Mouse (Mus musculus) neural tube, embryonic 11.5 days (tissue): ENCODE results near the gene Pex11a. TPM values are rescaled to one million over a fixed set of nuclear protein-coding genes. Genes with fewer than 3 reads are reported as not detected.

Source experiments
- ATAC-seq: fragments of 200-750 bp; cut with Nextera tagmentation; 2 replicates; pipeline ENCODE4 v1.8.0; 2017; ENCODE audit warnings: moderate number of reproducible peaks, mild to moderate bottlenecking, moderate TSS enrichment, moderate library complexity; ENCODE audit not compliant: insufficient read depth, low FRiP score, low TSS enrichment
- DNase-seq: peaks from one replicate; pipeline ENCODE4 v3.0.0-alpha.2; 2015; ENCODE audit warnings: low spot score
- H3K27ac ChIP-seq: fragments of 300-500 bp; sonication (generic); 2 replicates; pipeline ENCODE4 v1.5.1; 2014; ENCODE audit warnings: low read depth, mild to moderate bottlenecking, low read length
- H3K27me3 ChIP-seq: fragments of 300-500 bp; sonication (generic); 2 replicates; pipeline ENCODE4 v1.6.1; 2014; ENCODE audit warnings: mild to moderate bottlenecking, low read length, mixed read lengths; ENCODE audit not compliant: control insufficient read depth, insufficient read depth
- H3K36me3 ChIP-seq: fragments of 300-500 bp; sonication (generic); 2 replicates; pipeline ENCODE4 v1.6.1; 2014; ENCODE audit warnings: mild to moderate bottlenecking, low read length, moderate library complexity, mixed read lengths; ENCODE audit not compliant: control insufficient read depth, insufficient read depth
- H3K4me1 ChIP-seq: fragments of 300-500 bp; sonication (generic); 2 replicates; pipeline ENCODE4 v1.6.1; 2014; ENCODE audit warnings: low read length, mixed read lengths; ENCODE audit not compliant: control insufficient read depth, insufficient read depth
- H3K4me2 ChIP-seq: fragments of 300-500 bp; sonication (generic); 2 replicates; pipeline ENCODE4 v1.6.1; 2014; ENCODE audit warnings: low read depth, mild to moderate bottlenecking, moderate library complexity
- H3K4me3 ChIP-seq: fragments of 300-500 bp; sonication (generic); 2 replicates; pipeline ENCODE4 v1.5.1; 2014; ENCODE audit warnings: low read depth, low read length
- H3K9ac ChIP-seq: fragments of 300-500 bp; sonication (generic); 2 replicates; pipeline ENCODE4 v1.6.1; 2014; ENCODE audit warnings: mild to moderate bottlenecking, low read length
- H3K9me3 ChIP-seq: fragments of 300-500 bp; sonication (generic); 2 replicates; pipeline ENCODE4 v1.6.1; 2016; ENCODE audit warnings: low read length; ENCODE audit not compliant: control insufficient read depth
- WGBS: fragments of 180-500 bp; shearing (Covaris S2); extraction: QIAGEN DNeasy Blood & Tissue Kit; methylation state at CpG from one replicate; pipeline ENCODE4 v1.1.7; 2014; 5-methylcytosine and 5-hydroxymethylcytosine counted together
- polyA plus RNA-seq: library from polyadenylated mRNA; unstranded; fragments of >200 nt; fragmentation: Nextera tagmentation; extraction: Ambion mirVana; gene quantifications from 2 replicates; pipeline ENCODE4 v1.2.1, GENCODE M21; 2014

The Pex11a gene
- polyA plus RNA-seq, 1 experiment from 2014 or later = 9.9 TPM

- 87% methylated on average over 3 of the region's 3 CpGs for WGBS
- DNase-seq (no peak), ATAC-seq (no peak)
- Histone ChIP-seq H3K4me2 (no peak overlapping the region), H3K27ac (no peak overlapping the region), H3K4me3 (no peak overlapping the region), H3K36me3 (no peaks in the 10 kb centered on the region), H3K9me3 (no peaks in the 10 kb centered on the region), H3K27me3 (no peaks in the 10 kb centered on the region), H3K9ac (no peak overlapping the region), H3K4me1 (no peaks in the 10 kb centered on the region)
These were observed 26.7 kb upstream of the Pex11a start for GRCm38 (mm10) chr7:79769664-79770063.

- Histone ChIP-seq H3K9ac (no peak overlapping the region), H3K4me3 (no peak overlapping the region), H3K27ac (no peak overlapping the region), H3K4me1 (no peaks in the 10 kb centered on the region), H3K9me3 (no peaks in the 10 kb centered on the region), H3K4me2 (no peak overlapping the region), H3K36me3 (no peaks in the 10 kb centered on the region), H3K27me3 (no peaks in the 10 kb centered on the region)
- DNase-seq (no peak), ATAC-seq (no peak)
- 58% methylated on average over 1 of the region's 1 CpGs for WGBS
These were observed 23.1 kb upstream of the Pex11a start for GRCm38 (mm10) chr7:79765991-79766390.

GRCm38 (mm10) chr7:79762106-79762505 lies 19.2 kb upstream of the Pex11a start:
- WGBS = 85% methylated on average over 8 of the region's 8 CpGs

GRCm38 (mm10) chr7:79761124-79761876 lies 18.4 kb upstream of the Pex11a start:
- H3K4me1 ChIP-seq = no peaks in the 10 kb centered on the region
- 83% methylated on average over 5 of the region's 5 CpGs for WGBS
- H3K9ac ChIP-seq = no peak overlapping the region
- no peak for ATAC-seq
- DNase-seq = no peak
- no peak overlapping the region for H3K4me2 ChIP-seq
- no peaks in the 10 kb centered on the region for H3K27me3 ChIP-seq
- H3K27ac ChIP-seq = no peak overlapping the region
- H3K4me3 ChIP-seq = no peak overlapping the region
- no peaks in the 10 kb centered on the region for H3K9me3 ChIP-seq
- no peaks in the 10 kb centered on the region for H3K36me3 ChIP-seq

More at GRCm38 (mm10) chr7:79762106-79762505, 19.2 kb upstream of the Pex11a start:
- Histone ChIP-seq H3K36me3 (no peaks in the 10 kb centered on the region), H3K27me3 (no peaks in the 10 kb centered on the region), H3K27ac (no peak overlapping the region), H3K4me1 (no peaks in the 10 kb centered on the region), H3K4me2 (no peak overlapping the region), H3K9me3 (no peaks in the 10 kb centered on the region), H3K4me3 (no peak overlapping the region), H3K9ac (no peak overlapping the region)
- no peak for DNase-seq
- no peak for ATAC-seq

GRCm38 (mm10) chr7:79759766-79760165 lies 16.8 kb upstream of the Pex11a start:
- Histone ChIP-seq H3K9ac (no peak overlapping the region), H3K9me3 (no peaks in the 10 kb centered on the region), H3K4me3 (no peak overlapping the region), H3K27me3 (no peaks in the 10 kb centered on the region), H3K27ac (no peak overlapping the region), H3K4me2 (no peak overlapping the region), H3K4me1 (no peaks in the 10 kb centered on the region), H3K36me3 (no peaks in the 10 kb centered on the region)
- no peak for DNase-seq
- no peak for ATAC-seq

- Histone ChIP-seq H3K27me3 (no peaks in the 10 kb centered on the region), H3K36me3 (no peaks in the 10 kb centered on the region), H3K9ac (no peak overlapping the region), H3K4me1 (no peaks in the 10 kb centered on the region), H3K27ac (no peak overlapping the region), H3K4me2 (no peak overlapping the region), H3K9me3 (no peaks in the 10 kb centered on the region), H3K4me3 (no peak overlapping the region)
- DNase-seq = no peak
- WGBS = 79% methylated on average over 6 of the region's 6 CpGs
- ATAC-seq = no peak
These were observed 15.2 kb upstream of the Pex11a start for GRCm38 (mm10) chr7:79758176-79758575.

- no peak overlapping the region for H3K4me2 ChIP-seq
- H3K4me3 ChIP-seq = no peak overlapping the region
- H3K9ac ChIP-seq = no peak overlapping the region
- no peaks in the 10 kb centered on the region for H3K4me1 ChIP-seq
- no peak overlapping the region for H3K27ac ChIP-seq
- no peaks in the 10 kb centered on the region for H3K9me3 ChIP-seq
- ATAC-seq = no peak
- WGBS = 61% methylated on average over 2 of the region's 2 CpGs
- DNase-seq = no peak
- no peaks in the 10 kb centered on the region for H3K36me3 ChIP-seq
- H3K27me3 ChIP-seq = no peaks in the 10 kb centered on the region
These were observed 13.4 kb upstream of the Pex11a start for GRCm38 (mm10) chr7:79756334-79756733.

GRCm38 (mm10) chr7:79749511-79749910 lies 6.6 kb upstream of the Pex11a start:
- Histone ChIP-seq H3K36me3 (no peaks in the 10 kb centered on the region), H3K4me1 (no peaks in the 10 kb centered on the region), H3K9me3 (no peaks in the 10 kb centered on the region), H3K27me3 (no peaks in the 10 kb centered on the region), H3K9ac (no peak overlapping the region), H3K27ac (no peak overlapping the region), H3K4me2 (no peak overlapping the region), H3K4me3 (no peak overlapping the region)
- DNase-seq = no peak
- 88% methylated on average over 6 of the region's 6 CpGs for WGBS
- ATAC-seq = no peak

GRCm38 (mm10) chr7:79747659-79748058 lies 4.7 kb upstream of the Pex11a start:
- Histone ChIP-seq H3K9ac (no peak overlapping the region), H3K36me3 (no peaks in the 10 kb centered on the region), H3K27me3 (no peaks in the 10 kb centered on the region), H3K4me3 (no peak overlapping the region), H3K27ac (no peak overlapping the region), H3K4me1 (no peaks in the 10 kb centered on the region), H3K4me2 (no peak overlapping the region), H3K9me3 (no peaks in the 10 kb centered on the region)
- ATAC-seq (no peak), DNase-seq (no peak)
- WGBS = 86% methylated on average over 6 of the region's 6 CpGs
